Mouse (Mus musculus) gastrocnemius, adult 2 months (tissue): ENCODE data around the gene Olfr1368. TPM values are rescaled to one million over a fixed set of nuclear protein-coding genes. Genes with fewer than 3 reads are reported as not detected.
A peak's percentile ranks its signal among the peaks of the same experiment; 100 is the strongest.
"Not testable (repeated sequence)": the region's sequence is repeated elsewhere in the genome, so short reads cannot be mapped to it uniquely, and the experiment has no call there.

Experiments used
- DNase-seq: peaks from one replicate; pipeline ENCODE4 v3.0.0; 2022
- H3K27ac ChIP-seq: fragments of 200-600 bp; 2 replicates; pipeline ENCODE4 v1.8.1; 2022; ENCODE audit warnings: mild to moderate bottlenecking
- H3K4me3 ChIP-seq: fragments of 200-600 bp; 2 replicates; pipeline ENCODE4 v1.8.1; 2022; ENCODE audit warnings: mild to moderate bottlenecking, moderate library complexity
- CTCF ChIP-seq: fragments of 200-600 bp; IDR thresholded peaks from 2 replicates; pipeline ENCODE4 v1.8.1; 2022; ENCODE audit warnings: antibody characterized with exemption, mild to moderate bottlenecking, moderate library complexity
- intact Hi-C: fragments of 180-260 bp; cut with DNase I; formaldehyde crosslinking; loops from one replicate; pipeline ENCODE4 v1.15.1; 2025
- total RNA-seq, 2 experiments: library from RNA; stranded (reverse); gene quantifications; 2 replicates each; pipeline ENCODE4 v1.2.3; 2021

The Olfr1368 gene
- total RNA-seq, 2 experiments from 2014 or later = not detected

GRCm38 (mm10) chr13:21161591-21161990 is 15.9 kb upstream of the Olfr1368 start:
- peak overlapping the region; percentile 78 for H3K4me3 ChIP-seq
- TF ChIP-seq CTCF = no peak
- no peak for DNase-seq
- intact Hi-C loops = loop anchor here (2.0 kb wide), 1 partner anchor 37 kb away; no protein-coding TSS in a partner anchor
- no peak overlapping the region for H3K27ac ChIP-seq

GRCm38 (mm10) chr13:21160657-21161590 is 15.3 kb upstream of the Olfr1368 start:
- DNase-seq = peak; percentile 87
- intact Hi-C loops = loop anchor here (2.0 kb wide), 1 partner anchor 38 kb away; no protein-coding TSS in a partner anchor
- peak overlapping the region; percentile 69 for H3K27ac ChIP-seq
- H3K4me3 ChIP-seq = peak overlapping the region; percentile 78
- TF ChIP-seq CTCF = no peak

DNA sequence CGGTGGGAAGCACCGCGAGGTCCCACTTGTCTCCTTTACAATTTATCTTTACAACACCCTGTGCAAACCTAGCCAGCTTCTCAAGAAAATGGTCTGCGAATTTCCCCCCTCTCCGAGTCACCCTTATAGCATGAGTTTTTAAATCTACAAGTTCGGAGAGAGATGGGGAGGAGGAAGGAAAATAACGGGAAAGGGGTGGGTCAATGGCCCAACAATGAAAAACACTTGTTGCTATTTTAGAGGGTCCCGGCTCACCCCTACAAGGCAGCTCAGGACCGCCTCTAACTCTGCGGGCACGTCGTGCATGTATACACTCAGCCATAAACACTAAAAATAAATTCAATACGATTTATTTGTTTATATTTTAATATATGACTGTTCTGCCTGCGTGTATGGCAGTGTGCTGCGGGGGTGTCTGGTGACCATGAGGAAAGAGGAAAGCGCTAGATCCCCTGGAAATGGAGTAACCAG is 14.4 kb upstream of the Olfr1368 start:
- no peak for TF ChIP-seq CTCF
- H3K27ac ChIP-seq = peak overlapping the region; percentile 56
- intact Hi-C loops = loop anchor here (2.0 kb wide), 1 partner anchor 39 kb away; no protein-coding TSS in a partner anchor
- no peak for DNase-seq
- H3K4me3 ChIP-seq = peak overlapping the region; percentile 78

DNA sequence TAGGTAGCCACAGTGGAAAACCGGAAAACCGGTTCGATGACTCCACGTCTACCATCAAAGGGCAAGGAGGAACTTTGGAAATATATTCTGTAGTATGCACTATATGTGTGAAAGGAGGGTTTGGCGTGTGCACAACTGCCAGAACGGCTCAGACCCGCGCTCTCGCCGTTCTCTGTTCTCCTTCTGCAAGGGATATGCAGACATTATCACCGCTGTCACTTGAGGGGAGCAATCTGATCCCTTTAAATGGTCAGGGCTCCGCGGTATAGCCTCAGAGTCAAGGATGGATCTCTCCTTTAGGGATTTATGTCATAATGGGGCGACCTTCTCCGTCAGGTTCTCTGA is 13.8 kb upstream of the Olfr1368 start:
- DNase-seq = peak; percentile 23
- intact Hi-C loops = loop anchor here (2.0 to 5.0 kb wide), 2 partner anchors 115 to 847 kb away; no protein-coding TSS in a partner anchor
- H3K27ac ChIP-seq = peak overlapping the region; percentile 56
- TF ChIP-seq CTCF = no peak
- H3K4me3 ChIP-seq = peak overlapping the region; percentile 78

- peak; percentile 87 for TF ChIP-seq CTCF
- peak; percentile 88 for DNase-seq
- peak overlapping the region; percentile 78 for H3K4me3 ChIP-seq
- intact Hi-C loops = loop anchor here (2.0 to 5.0 kb wide), 2 partner anchors 116 to 847 kb away; no protein-coding TSS in a partner anchor
- peak overlapping the region; percentile 56 for H3K27ac ChIP-seq
Observed at GRCm38 (mm10) chr13:21158785-21159474, 13.3 kb upstream of the Olfr1368 start.

DNA sequence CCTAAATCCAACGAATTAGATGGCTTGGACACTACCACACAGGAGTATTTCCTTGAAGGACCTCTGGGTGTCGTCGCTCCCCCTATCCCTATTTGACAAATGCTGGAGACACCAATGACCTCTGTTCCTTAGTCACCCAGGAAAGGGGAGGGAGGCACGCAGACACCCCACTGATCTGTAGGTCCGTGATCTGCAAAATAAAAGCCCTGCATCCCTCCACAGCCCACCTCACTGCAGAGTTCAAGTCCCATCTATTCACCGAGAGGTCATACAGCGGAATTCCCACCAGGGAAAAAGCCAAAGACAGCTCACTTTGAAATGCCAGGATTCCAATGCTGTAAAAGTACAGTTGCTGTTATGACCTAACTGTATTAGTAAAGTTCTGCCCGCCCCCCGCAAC is 12.4 kb upstream of the Olfr1368 start:
- intact Hi-C loops = loop anchor here (2.0 to 5.0 kb wide), 2 partner anchors 117 to 846 kb away; no protein-coding TSS in a partner anchor
- no peak for TF ChIP-seq CTCF
- H3K4me3 ChIP-seq = peak overlapping the region; percentile 78

GRCm38 (mm10) chr13:21155888-21156287 is 10.2 kb upstream of the Olfr1368 start:
- H3K4me3 ChIP-seq = no peak overlapping the region
- H3K27ac ChIP-seq = no peak overlapping the region
- no peak for TF ChIP-seq CTCF
- intact Hi-C loops = loop anchor here (5.0 kb wide), 1 partner anchor 844 kb away; no protein-coding TSS in a partner anchor
- no peak for DNase-seq

More for the DNA sequence above, 12.4 kb upstream of the Olfr1368 start:
- no peak overlapping the region for H3K27ac ChIP-seq
- no peak for DNase-seq

GRCm38 (mm10) chr13:21142421-21142820 is 3.2 kb downstream of the Olfr1368 start:
- DNase-seq = no peak
- Histone ChIP-seq H3K4me3 (no peak overlapping the region), H3K27ac (no peak overlapping the region)
- intact Hi-C loops = no loop called here
- TF ChIP-seq CTCF = no peak

DNA sequence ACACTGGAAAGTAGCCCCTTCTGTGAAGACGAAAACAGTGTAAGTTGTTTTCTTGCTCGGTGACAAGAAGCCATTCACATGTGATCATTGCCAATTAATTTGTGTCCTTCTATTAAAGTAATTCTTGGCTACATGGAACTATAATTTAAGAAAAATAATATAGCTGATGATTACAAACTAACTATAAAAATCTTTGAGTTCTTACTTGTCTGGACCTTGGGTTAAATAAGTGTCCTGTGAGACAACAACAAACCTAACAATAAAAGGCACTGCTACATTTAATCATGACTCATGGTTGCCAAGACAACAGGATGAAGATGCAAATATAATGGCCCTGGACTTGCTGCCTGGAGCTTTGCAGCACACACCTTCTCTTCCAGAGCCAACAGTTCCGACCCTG is 16.3 kb downstream of the Olfr1368 start, which contains the start of gene Olfr263:
Gene Olfr263 (plus strand): TSS at position 301 of the 400 bp plus-strand sequence.
- DNase-seq, intact Hi-C loops, H3K27ac ChIP-seq, H3K4me3 ChIP-seq: not testable (repeated sequence)

- DNase-seq = no peak
- intact Hi-C loops = no loop called here
- no peak overlapping the region for H3K27ac ChIP-seq
- no peak for TF ChIP-seq CTCF
- no peak overlapping the region for H3K4me3 ChIP-seq
Observed at GRCm38 (mm10) chr13:21114121-21114520, 31.5 kb downstream of the Olfr1368 start.

- DNase-seq, intact Hi-C loops, H3K4me3 ChIP-seq: not testable (repeated sequence)
Observed at GRCm38 (mm10) chr13:21111183-21111582, 34.5 kb downstream of the Olfr1368 start, which contains the start of gene Olfr1369-ps1. Gene Olfr1369-ps1, plus strand, starts transcription at chr13:21111483.

DNA sequence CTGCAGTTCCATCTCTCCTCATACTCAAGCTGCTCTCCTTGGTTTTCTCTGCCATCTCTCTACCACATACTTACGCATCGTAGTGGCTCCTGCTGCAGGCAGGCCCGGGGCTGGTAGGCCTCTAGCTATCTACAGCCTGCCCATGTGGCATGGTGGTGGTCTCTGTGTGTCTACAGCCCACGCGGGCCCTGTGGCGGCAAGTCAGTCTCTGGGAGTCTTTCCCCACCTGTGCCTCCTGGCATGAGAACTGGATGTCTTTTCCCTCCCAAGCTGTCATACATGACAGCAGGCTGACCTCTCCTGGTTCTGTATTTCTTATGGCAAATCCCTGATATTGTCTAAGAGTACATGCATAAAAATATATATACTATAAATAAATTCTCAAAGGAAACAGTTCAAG is 35.2 kb downstream of the Olfr1368 start:
- intact Hi-C loops = no loop called here
- no peak for TF ChIP-seq CTCF
- H3K27ac ChIP-seq = no peak overlapping the region
- no peak overlapping the region for H3K4me3 ChIP-seq
- no peak for DNase-seq

More at GRCm38 (mm10) chr13:21111183-21111582, 34.5 kb downstream of the Olfr1368 start, which contains the start of gene Olfr1369-ps1:
- H3K27ac ChIP-seq = not testable (repeated sequence)

GRCm38 (mm10) chr13:21109759-21110158 is 35.9 kb downstream of the Olfr1368 start:
- no peak for TF ChIP-seq CTCF
- Histone ChIP-seq H3K4me3 (no peak overlapping the region), H3K27ac (no peak overlapping the region)
- intact Hi-C loops = no loop called here
- DNase-seq = no peak

Other genes starting within 250 kb of the Olfr1368 start
- gene Olfr1370, start 70.9 kb downstream of the Olfr1368 start, total RNA-seq = not detected
- gene Olfr1369-ps1, start 34.4 kb downstream of the Olfr1368 start, total RNA-seq = not detected
- gene Olfr263, start 16.2 kb downstream of the Olfr1368 start, total RNA-seq = not detected
- 10 to 100 TPM; 23.8 to 26.4 TPM for gene Trim27, start 33.6 kb upstream of the Olfr1368 start, total RNA-seq
- not detected for gene Gpx5, start 146.9 kb upstream of the Olfr1368 start, total RNA-seq
- not detected for gene Gpx6, start 166.3 kb upstream of the Olfr1368 start, total RNA-seq
- not detected for gene Olfr1367, start 201.0 kb upstream of the Olfr1368 start, total RNA-seq
- gene Zscan12, start 217.0 kb upstream of the Olfr1368 start, total RNA-seq = 1 to 10 TPM; 6.9 to 8.7 TPM